Mouse (Mus musculus) heart, postnatal 14 days (tissue): ENCODE data around the gene Lce3b. TPM values are rescaled to one million over a fixed set of nuclear protein-coding genes. Genes with fewer than 3 reads are reported as not detected.
A peak's percentile ranks its signal among the peaks of the same experiment; 100 is the strongest.

Experiments used
- DNase-seq, 2 experiments: peaks; one replicate each; pipeline ENCODE4 v3.0.0; 2021 to 2022
- intact Hi-C: fragments of 180-260 bp; cut with DNase I; formaldehyde crosslinking; loops from one replicate; pipeline ENCODE4 v1.15.1; 2025
- long read RNA-seq, 2 experiments: library from polyadenylated mRNA; stranded (forward); transcript quantifications; one replicate each; pipeline ENCODE4 v2.0.0; 2021
- total RNA-seq, 2 experiments: library from RNA; stranded (reverse); gene quantifications; 2 replicates each; pipeline ENCODE4 v1.2.3; 2021

Lce3b gene
- total RNA-seq: not detected
- long read RNA-seq, experiment 1: 0 reads
- long read RNA-seq, experiment 2: 0 reads

GRCm38 (mm10) chr3:92932679-92933078, at the start of gene Lce3b:
Lce3b (plus strand) TSS chr3:92932979.
- no peak for DNase-seq
- intact Hi-C loops: no loop called here

GRCm38 (mm10) chr3:92894063-92894462, 38.7 kb upstream of the Lce3b start:
- DNase-seq: no peak
- intact Hi-C loops: no loop called here

DNA sequence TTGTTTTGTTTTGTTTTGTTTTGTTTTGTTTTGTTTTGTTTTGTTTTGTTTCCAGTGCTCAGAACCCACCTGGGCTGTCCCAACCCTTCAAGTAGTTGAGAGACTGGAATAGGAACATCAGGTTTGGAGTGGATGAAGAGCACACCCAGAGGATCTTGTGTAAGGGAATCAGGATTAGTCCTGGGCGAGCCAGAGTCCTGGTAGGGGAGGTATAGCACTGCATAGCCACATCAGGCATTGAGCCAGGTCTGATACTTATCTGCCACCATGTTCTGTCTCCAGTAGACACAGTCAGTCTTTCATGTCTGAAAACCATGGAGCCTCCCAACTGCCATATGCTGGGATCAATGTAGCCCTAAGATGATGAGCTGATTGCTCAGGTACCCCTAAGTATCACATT, 38.3 kb upstream of the Lce3b start:
- no peak for DNase-seq
- intact Hi-C loops: no loop called here

GRCm38 (mm10) chr3:92902992-92903391, 29.8 kb upstream of the Lce3b start:
- intact Hi-C loops: loop anchor here (10.0 kb wide), 2 partner anchors 122 to 502 kb away; no protein-coding TSS in a partner anchor
- DNase-seq: peak; percentile 4 to 20

DNA sequence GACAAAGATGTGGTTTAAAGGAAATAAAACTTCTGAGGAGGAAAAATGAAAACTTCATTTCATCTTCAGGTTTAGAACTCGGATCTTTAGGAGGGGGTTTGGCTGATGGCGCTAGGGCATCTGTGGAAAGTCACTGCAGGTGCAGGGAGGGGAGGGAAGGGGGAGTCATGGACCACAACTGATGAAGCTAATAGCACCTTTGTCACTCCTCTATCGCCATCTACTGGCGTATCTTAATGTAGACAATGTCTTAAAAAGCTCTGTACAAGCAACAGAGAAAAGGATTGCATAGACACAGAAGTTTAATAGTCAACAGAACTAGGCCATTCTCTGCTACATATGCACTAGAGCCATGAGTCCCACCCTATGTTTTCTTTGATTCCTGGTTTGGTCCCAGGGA, 29.1 kb upstream of the Lce3b start:
- intact Hi-C loops: loop anchor here (10.0 kb wide), 2 partner anchors 121 to 501 kb away; no protein-coding TSS in a partner anchor
- DNase-seq: no peak

- no peak for DNase-seq
- intact Hi-C loops: loop anchor here (10.0 kb wide), 2 partner anchors 120 to 500 kb away; no protein-coding TSS in a partner anchor
Measured at GRCm38 (mm10) chr3:92905182-92905581, 27.6 kb upstream of the Lce3b start.

DNA sequence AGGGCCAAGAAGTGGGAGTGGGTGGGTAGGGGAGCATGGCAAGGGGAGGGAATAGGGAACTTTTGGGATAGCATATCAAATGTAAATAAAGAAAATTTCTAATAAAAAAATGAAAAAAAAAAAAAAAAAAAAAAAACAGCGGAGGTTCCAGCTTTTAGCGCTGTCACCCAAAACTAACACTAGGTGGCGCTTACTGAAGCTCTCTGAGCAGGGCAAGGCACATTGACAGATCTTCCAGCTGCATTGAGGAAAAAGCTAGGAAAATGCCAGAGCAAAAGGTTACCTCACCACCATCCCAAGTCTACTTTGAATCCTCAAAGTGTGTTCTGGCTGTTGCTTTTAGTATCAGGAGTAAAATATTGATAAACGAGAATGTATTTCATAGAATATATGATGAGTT, 25.2 kb upstream of the Lce3b start:
- intact Hi-C loops: loop anchor here (10.0 kb wide), 2 partner anchors 117 to 497 kb away; no protein-coding TSS in a partner anchor
- DNase-seq: peak in 1 of 2 experiments; percentile 17

- peak in 1 of 2 experiments; percentile 2 for DNase-seq
- intact Hi-C loops: no loop called here
Measured at GRCm38 (mm10) chr3:92920364-92920763, 12.4 kb upstream of the Lce3b start.

GRCm38 (mm10) chr3:92926130-92926529, 6.6 kb upstream of the Lce3b start, which contains the start of gene Lce3a:
Lce3a (minus strand) TSS chr3:92926230.
- intact Hi-C loops: no loop called here
- DNase-seq: no peak

DNA sequence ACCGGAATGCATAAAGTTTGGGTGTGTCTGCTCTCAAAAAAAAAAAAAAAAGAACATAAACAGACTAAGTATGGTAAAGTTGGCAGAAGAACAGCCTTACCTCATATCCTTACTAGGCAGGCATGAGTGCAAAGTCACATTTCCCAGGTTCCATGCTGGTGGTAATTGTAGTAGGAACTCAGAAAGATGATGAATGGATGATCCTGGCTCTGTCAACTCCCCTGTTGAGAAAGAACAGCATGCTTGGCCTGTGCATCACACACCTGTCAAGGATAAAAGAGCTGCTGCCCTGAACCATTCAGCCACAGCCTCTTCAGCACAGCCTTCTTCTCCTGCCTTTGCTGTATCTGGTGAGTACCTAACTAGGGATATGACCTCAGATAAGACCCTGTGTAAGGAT, 11.4 kb downstream of the Lce3b start, which contains the start of gene Lce3c:
Lce3c (plus strand) TSS at position 301 of the 400 bp plus-strand sequence.
- intact Hi-C loops: no loop called here
- no peak for DNase-seq

DNA sequence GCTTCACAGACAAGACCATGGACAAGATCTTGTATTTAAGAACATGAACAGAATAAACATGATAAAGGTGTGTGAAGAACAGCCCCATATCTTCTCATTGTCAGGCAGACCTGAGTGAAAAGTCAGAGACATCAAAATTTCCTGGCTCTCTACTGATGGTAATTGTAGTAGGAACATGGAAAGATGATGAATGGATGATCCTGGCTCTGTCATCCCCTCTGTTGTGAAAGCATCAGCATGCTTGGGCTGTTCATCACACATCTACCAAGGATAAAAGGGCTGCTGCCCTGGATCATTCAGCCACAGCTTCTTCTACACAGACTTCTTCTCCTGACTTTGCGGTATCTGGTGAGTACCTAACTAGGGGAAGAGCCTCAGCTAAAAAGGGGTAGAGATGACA, 24.3 kb downstream of the Lce3b start, which contains the start of gene Lce3d:
Lce3d (plus strand) TSS at position 301 of the 400 bp plus-strand sequence.
- no peak for DNase-seq
- intact Hi-C loops: no loop called here

DNA sequence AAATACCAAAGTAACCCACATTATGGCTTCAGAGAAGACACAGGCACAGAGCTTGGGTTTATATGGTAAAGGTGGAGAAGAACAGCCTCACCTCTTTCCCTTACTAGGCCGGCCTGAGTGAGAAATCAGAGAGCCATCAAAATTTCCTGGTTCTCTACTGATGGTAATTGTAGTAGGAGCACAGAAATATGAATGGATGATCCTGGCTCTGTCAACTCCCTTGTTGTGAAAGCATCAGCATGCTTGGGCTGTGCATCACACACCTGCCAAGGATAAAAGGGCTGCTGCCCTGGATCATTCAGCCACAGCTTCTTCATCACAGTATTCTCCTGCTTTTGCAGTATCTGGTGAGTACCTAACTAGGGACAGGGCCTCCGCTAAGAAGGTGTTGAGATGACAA, 34.0 kb downstream of the Lce3b start, which contains the start of gene Lce3e:
Lce3e (plus strand) TSS at position 301 of the 400 bp plus-strand sequence.
- DNase-seq: no peak
- intact Hi-C loops: no loop called here

DNA sequence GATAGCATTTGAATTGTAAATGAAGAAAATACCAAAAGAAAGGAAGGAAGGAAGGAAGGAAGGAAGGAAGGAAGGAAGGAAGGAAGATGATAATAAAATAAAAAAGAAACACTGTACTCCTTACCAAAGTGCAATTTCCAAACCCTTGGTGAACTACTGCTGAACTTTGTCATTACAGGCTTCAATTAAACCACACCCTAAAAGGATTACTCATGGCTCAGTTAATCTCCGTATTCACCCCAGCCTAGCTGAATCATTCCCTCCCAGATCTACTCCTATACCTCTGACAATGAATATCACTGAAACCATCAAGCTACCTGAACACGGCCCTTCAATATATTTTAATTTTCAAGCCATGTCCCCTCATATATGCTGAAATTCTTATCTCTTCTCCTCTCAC, 45.7 kb downstream of the Lce3b start:
- no peak for DNase-seq
- intact Hi-C loops: no loop called here

Other genes with a start within 250 kb of the Lce3b start
- not detected for gene Lce1d, start 245.8 kb upstream of the Lce3b start, total RNA-seq
- gene Lce1e, start 223.9 kb upstream of the Lce3b start, total RNA-seq: not detected
- not detected for gene Lce1f, start 212.6 kb upstream of the Lce3b start, total RNA-seq
- gene Gm38119, start 193.9 kb upstream of the Lce3b start, total RNA-seq: not detected
- gene Lce1g, start 180.6 kb upstream of the Lce3b start, total RNA-seq: not detected
- gene Lce1h, start 167.9 kb upstream of the Lce3b start, total RNA-seq: not detected
- gene Lce1i, start 154.1 kb upstream of the Lce3b start, total RNA-seq: not detected
- not detected for gene Lce1j, start 142.5 kb upstream of the Lce3b start, total RNA-seq
- not detected for gene Lce1k, start 125.1 kb upstream of the Lce3b start, total RNA-seq
- not detected for gene Kprp, start 105.7 kb upstream of the Lce3b start, total RNA-seq
- gene Lce1l, start 81.7 kb upstream of the Lce3b start, total RNA-seq: not detected
- gene 2310050C09Rik, start 62.8 kb upstream of the Lce3b start, total RNA-seq: not detected
- not detected for gene Lce3a, start 6.7 kb upstream of the Lce3b start, total RNA-seq
- not detected for gene Lce3c, start 11.5 kb downstream of the Lce3b start, total RNA-seq
- gene Lce3d, start 24.4 kb downstream of the Lce3b start, total RNA-seq: not detected
- not detected for gene Lce3e, start 34.1 kb downstream of the Lce3b start, total RNA-seq
- not detected for gene Lce3f, start 59.2 kb downstream of the Lce3b start, total RNA-seq
- not detected for gene Crct1, start 82.7 kb downstream of the Lce3b start, total RNA-seq
- not detected for gene Lce1m, start 86.1 kb downstream of the Lce3b start, total RNA-seq
- gene Gm4858, start 135.8 kb downstream of the Lce3b start, total RNA-seq: not detected
- not detected for gene Crnn, start 211.8 kb downstream of the Lce3b start, total RNA-seq